Mouse (Mus musculus): ENCODE results near the gene Ttll13.

DNA sequence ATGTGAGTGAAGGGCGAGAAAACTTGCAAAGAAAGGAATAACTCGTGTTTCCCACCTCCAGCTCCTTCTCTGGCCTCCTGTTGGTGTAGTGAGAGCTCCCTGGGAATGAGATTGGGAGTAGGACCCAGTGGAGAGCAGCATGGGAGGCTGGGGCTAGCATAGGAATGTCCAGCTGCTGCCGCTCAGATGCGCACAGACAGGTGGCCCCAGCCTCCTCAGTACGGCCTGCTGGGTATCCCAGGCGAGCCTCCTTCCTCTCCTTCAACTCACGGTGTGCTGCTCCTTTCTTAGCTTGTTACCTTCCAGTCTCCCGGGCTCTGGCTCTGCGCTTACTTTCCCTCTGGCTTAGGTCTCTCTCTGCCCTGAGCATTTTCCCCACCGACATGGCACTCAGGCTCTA is 33.9 kb downstream of the Ttll13 start:
- TF ChIP-seq CTCF (IDR thresholded peaks at IDR 0.05; ENCODE audit: low read depth, low read length) (no peak), EP300 (IDR thresholded peaks at IDR 0.05; ENCODE audit: insufficient read depth, low read depth, low read length) (no peak)

All from ES-Bruce4 (cell line).